Mouse (Mus musculus) myocyte (in vitro differentiated cells): ENCODE results near the gene Gmcl1. TPM values are rescaled to one million over a fixed set of nuclear protein-coding genes. Genes with fewer than 3 reads are reported as not detected.

ENCODE experiments used
- H3K27me3 ChIP-seq: one replicate; pipeline ENCODE4 v1.6.1; 2011; ENCODE audit not compliant: control insufficient read depth, insufficient read depth, insufficient read length
- H3K36me3 ChIP-seq: one replicate; pipeline ENCODE4 v1.6.1; 2011; ENCODE audit not compliant: control insufficient read depth, insufficient read depth
- H3K4me2 ChIP-seq: one replicate; pipeline ENCODE4 v1.6.1; 2011; ENCODE audit warnings: low read depth, control low read depth
- H3K4me3 ChIP-seq: one replicate; pipeline ENCODE4 v1.5.1; 2011; ENCODE audit warnings: mild to moderate bottlenecking, control low read depth, moderate library complexity
- H3K79me2 ChIP-seq: one replicate; pipeline ENCODE4 v1.6.1; 2011; ENCODE audit not compliant: control insufficient read depth, insufficient read depth
- H3ac ChIP-seq: one replicate; pipeline ENCODE4 v1.6.1; 2011; ENCODE audit not compliant: control insufficient read depth, insufficient read length
- CEBPB ChIP-seq: IDR thresholded peaks from 2 replicates; pipeline ENCODE4 v1.6.1; 2011; ENCODE audit warnings: mild to moderate bottlenecking, moderate library complexity; ENCODE audit not compliant: poor library complexity, insufficient read depth, severe bottlenecking
- E2F4 ChIP-seq: IDR thresholded peaks from one replicate; pipeline ENCODE4 v1.6.1; 2011; ENCODE audit warnings: mild to moderate bottlenecking, control low read depth, moderate library complexity; ENCODE audit not compliant: insufficient read depth
- MAX ChIP-seq: IDR thresholded peaks from one replicate; pipeline ENCODE4 v1.6.1; 2011; ENCODE audit warnings: low read depth, mild to moderate bottlenecking, control low read depth
- MYOD1 ChIP-seq, 3 experiments: IDR thresholded peaks; one replicate each; pipeline ENCODE4 v1.6.1; 2011; ENCODE audit warnings: control low read depth in 2 of 3, low read depth in 2 of 3, mild to moderate bottlenecking in 2 of 3, moderate library complexity in 1 of 3; ENCODE audit not compliant: insufficient read length in 2 of 3, control insufficient read depth in 1 of 3
- MYOG ChIP-seq, 3 experiments: IDR thresholded peaks; one replicate each; pipeline ENCODE4 v1.6.1; 2011; ENCODE audit warnings: control low read depth in 2 of 3, low read depth in 2 of 3, mild to moderate bottlenecking in 2 of 3; ENCODE audit not compliant: insufficient read length in 2 of 3, control insufficient read depth in 1 of 3, insufficient read depth in 1 of 3
- POLR2A ChIP-seq: IDR thresholded peaks from one replicate; pipeline ENCODE4 v1.6.1; 2011; ENCODE audit warnings: low read depth, mild to moderate bottlenecking, control low read depth, moderate library complexity; ENCODE audit not compliant: insufficient read length
- POLR2AphosphoS2 ChIP-seq: IDR thresholded peaks from one replicate; pipeline ENCODE4 v1.6.1; 2011; ENCODE audit warnings: low read depth, control low read depth; ENCODE audit not compliant: insufficient read length
- REST ChIP-seq: IDR thresholded peaks from one replicate; pipeline ENCODE4 v1.6.1; 2011; ENCODE audit warnings: mild to moderate bottlenecking, control low read depth, moderate library complexity; ENCODE audit not compliant: insufficient read depth, insufficient read length
- SRF ChIP-seq: IDR thresholded peaks from one replicate; pipeline ENCODE4 v1.6.1; 2011; ENCODE audit warnings: low read depth; ENCODE audit not compliant: control insufficient read depth, insufficient read length
- TCF12 ChIP-seq: IDR thresholded peaks from one replicate; pipeline ENCODE4 v1.6.1; 2011; ENCODE audit warnings: mild to moderate bottlenecking, control low read depth; ENCODE audit not compliant: poor library complexity, insufficient read depth, severe bottlenecking
- TCF3 ChIP-seq: IDR thresholded peaks from one replicate; pipeline ENCODE4 v1.6.1; 2011; ENCODE audit warnings: low read depth, control low read depth; ENCODE audit not compliant: insufficient read length
- USF1 ChIP-seq: IDR thresholded peaks from one replicate; pipeline ENCODE4 v1.6.1; 2011; ENCODE audit warnings: low read depth, mild to moderate bottlenecking, control low read depth, moderate library complexity
- polyA plus RNA-seq: library from polyadenylated mRNA; unstranded; fragments of >200 nt; fragmentation: generic; extraction: Trizol; gene quantifications from one replicate; pipeline ENCODE4 v1.2.1, GENCODE M21; 2012; ENCODE audit warnings: missing spikeins

Gmcl1 gene
- polyA plus RNA-seq, 1 experiment = 5.9 TPM

GRCm38 (mm10) chr6:86776706-86777071, 43.5 kb upstream of the Gmcl1 start:
- H3K4me3 ChIP-seq = no peak overlapping the region
- peak overlapping the region; percentile 36 for H3K4me2 ChIP-seq
- no peaks in the 10 kb centered on the region for H3K36me3 ChIP-seq

DNA sequence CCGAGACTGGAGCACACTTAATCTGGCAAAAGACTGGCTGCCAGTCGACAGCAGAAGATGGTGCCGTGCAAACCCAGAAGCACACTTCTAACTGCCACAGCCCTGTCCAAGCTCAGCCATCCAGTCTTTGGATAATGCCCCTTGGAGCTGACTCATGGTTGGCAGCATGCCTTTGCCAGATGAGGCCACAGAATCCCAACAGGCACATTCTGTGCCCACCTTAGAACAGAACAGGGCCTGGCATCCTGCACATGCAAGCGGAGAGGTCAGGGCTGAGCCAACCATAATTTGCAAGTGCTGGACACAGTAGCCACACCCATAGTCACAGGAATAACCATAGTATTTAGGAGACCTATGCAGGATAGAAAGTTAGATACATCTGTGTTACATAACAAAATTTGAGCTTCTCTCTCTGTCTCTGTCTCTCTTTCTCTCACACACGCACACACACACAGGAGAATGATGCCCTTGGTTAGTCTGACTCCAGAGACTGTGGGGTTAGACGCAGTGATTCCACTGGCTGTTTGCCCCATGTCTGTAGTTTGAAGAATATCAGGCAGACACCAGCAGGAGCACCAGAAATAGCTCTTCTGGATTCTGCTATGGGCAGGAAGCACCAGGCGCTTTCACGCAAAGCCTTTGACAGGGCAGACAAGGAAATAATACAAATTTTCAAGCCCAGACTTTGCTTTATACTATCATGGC, 43.0 kb upstream of the Gmcl1 start:
- Histone ChIP-seq H3ac (no peak overlapping the region), H3K36me3 (no peaks in the 10 kb centered on the region), H3K27me3 (no peaks in the 10 kb centered on the region), H3K4me3 (no peak overlapping the region), H3K79me2 (peaks cover 41% of the 10 kb centered on the region), H3K4me2 (peak overlapping the region; percentile 46)
- TF ChIP-seq E2F4 (no peak), MYOD1 (IDR thresholded peaks at IDR 0.05; ENCODE audit: control insufficient read depth in 1 of 3, insufficient read length in 2 of 3, low read depth in 2 of 3) (peak in 1 of 3 experiments; percentile 37), TCF12 (no peak), POLR2A (no peak), USF1 (no peak), SRF (no peak), MAX (no peak)

More at GRCm38 (mm10) chr6:86776706-86777071, 43.5 kb upstream of the Gmcl1 start:
- Histone ChIP-seq H3ac (no peak overlapping the region), H3K79me2 (peaks cover 37% of the 10 kb centered on the region), H3K27me3 (no peaks in the 10 kb centered on the region)
- no peak for TF ChIP-seq CEBPB
- no peak for TF ChIP-seq SRF
- TF ChIP-seq USF1 = no peak
- no peak for TF ChIP-seq MAX
- TF ChIP-seq MYOG (IDR thresholded peaks at IDR 0.05; ENCODE audit: control insufficient read depth in 1 of 3, insufficient read depth in 1 of 3, insufficient read length in 2 of 3, low read depth in 2 of 3) = no peak
- no peak for TF ChIP-seq TCF12
- no peak for TF ChIP-seq TCF3
- no peak for TF ChIP-seq E2F4
- no peak for TF ChIP-seq MYOD1 (IDR thresholded peaks at IDR 0.05; ENCODE audit: control insufficient read depth in 1 of 3, insufficient read length in 2 of 3, low read depth in 2 of 3)
- TF ChIP-seq POLR2AphosphoS2 = no peak
- TF ChIP-seq REST = no peak

DNA sequence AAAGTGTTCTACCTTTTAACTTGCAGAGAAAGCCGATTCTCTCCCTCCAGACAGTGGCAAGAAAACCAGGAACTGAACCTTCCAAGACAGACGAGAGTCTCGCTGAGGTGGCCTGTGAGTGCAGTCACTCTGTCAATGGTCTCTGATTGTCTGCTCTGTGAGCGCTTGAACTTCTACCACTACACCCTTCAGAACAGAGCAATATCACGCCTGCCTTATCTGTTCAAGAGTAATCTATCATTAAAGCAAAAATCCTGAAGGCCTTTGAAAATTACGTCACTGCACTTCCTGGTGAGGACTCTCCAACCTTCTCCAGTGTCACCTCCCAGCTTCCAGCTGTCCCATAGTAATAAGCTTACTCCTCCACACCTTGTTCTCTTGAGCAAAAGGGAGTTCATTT, 41.8 kb upstream of the Gmcl1 start:
- H3K4me2 ChIP-seq = no peak overlapping the region

GRCm38 (mm10) chr6:86773830-86774229, 40.6 kb upstream of the Gmcl1 start:
- Histone ChIP-seq H3K27me3 (no peaks in the 10 kb centered on the region), H3ac (no peak overlapping the region), H3K4me2 (no peak overlapping the region), H3K4me3 (no peak overlapping the region), H3K79me2 (peaks cover 39% of the 10 kb centered on the region), H3K36me3 (no peaks in the 10 kb centered on the region)
- no peak for TF ChIP-seq POLR2AphosphoS2
- no peak for TF ChIP-seq SRF
- no peak for TF ChIP-seq MAX
- TF ChIP-seq REST = no peak
- TF ChIP-seq CEBPB = no peak
- TF ChIP-seq MYOG (IDR thresholded peaks at IDR 0.05; ENCODE audit: control insufficient read depth in 1 of 3, insufficient read depth in 1 of 3, insufficient read length in 2 of 3, low read depth in 2 of 3) = no peak
- no peak for TF ChIP-seq E2F4
- TF ChIP-seq USF1 = no peak
- no peak for TF ChIP-seq TCF12
- TF ChIP-seq POLR2A = no peak
- TF ChIP-seq TCF3 = no peak
- no peak for TF ChIP-seq MYOD1 (IDR thresholded peaks at IDR 0.05; ENCODE audit: control insufficient read depth in 1 of 3, insufficient read length in 2 of 3, low read depth in 2 of 3)

More for the DNA sequence above, 41.8 kb upstream of the Gmcl1 start:
- TF ChIP-seq TCF12 (no peak), POLR2AphosphoS2 (no peak), MAX (no peak), TCF3 (no peak), E2F4 (no peak), USF1 (no peak), CEBPB (no peak), MYOG (IDR thresholded peaks at IDR 0.05; ENCODE audit: control insufficient read depth in 1 of 3, insufficient read depth in 1 of 3, insufficient read length in 2 of 3, low read depth in 2 of 3) (no peak), REST (no peak), MYOD1 (IDR thresholded peaks at IDR 0.05; ENCODE audit: control insufficient read depth in 1 of 3, insufficient read length in 2 of 3, low read depth in 2 of 3) (no peak), SRF (no peak), POLR2A (no peak)
- H3K4me3 ChIP-seq = no peak overlapping the region
- H3ac ChIP-seq = no peak overlapping the region
- H3K36me3 ChIP-seq = no peaks in the 10 kb centered on the region
- no peaks in the 10 kb centered on the region for H3K27me3 ChIP-seq
- H3K79me2 ChIP-seq = peaks cover 43% of the 10 kb centered on the region

GRCm38 (mm10) chr6:86772631-86773030, 39.4 kb upstream of the Gmcl1 start:
- Histone ChIP-seq H3K79me2 (peaks cover 31% of the 10 kb centered on the region), H3ac (no peak overlapping the region), H3K4me3 (no peak overlapping the region), H3K36me3 (no peaks in the 10 kb centered on the region), H3K27me3 (no peaks in the 10 kb centered on the region), H3K4me2 (peak overlapping the region; percentile 92)
- TF ChIP-seq TCF12 = no peak
- no peak for TF ChIP-seq POLR2AphosphoS2
- peak; percentile 30 for TF ChIP-seq POLR2A
- TF ChIP-seq CEBPB = 0 out of 2 replicates have a peak, but pooled peaks have one; percentile 26
- TF ChIP-seq MYOD1 (IDR thresholded peaks at IDR 0.05; ENCODE audit: control insufficient read depth in 1 of 3, insufficient read length in 2 of 3, low read depth in 2 of 3) = no peak
- TF ChIP-seq E2F4 = no peak
- no peak for TF ChIP-seq SRF
- no peak for TF ChIP-seq TCF3
- TF ChIP-seq USF1 = peak; percentile 89
- TF ChIP-seq REST = no peak
- no peak for TF ChIP-seq MYOG (IDR thresholded peaks at IDR 0.05; ENCODE audit: control insufficient read depth in 1 of 3, insufficient read depth in 1 of 3, insufficient read length in 2 of 3, low read depth in 2 of 3)
- TF ChIP-seq MAX = no peak
